ENCODE assay signal across 25 mouse cellular contexts in the genomic region with DNA sequence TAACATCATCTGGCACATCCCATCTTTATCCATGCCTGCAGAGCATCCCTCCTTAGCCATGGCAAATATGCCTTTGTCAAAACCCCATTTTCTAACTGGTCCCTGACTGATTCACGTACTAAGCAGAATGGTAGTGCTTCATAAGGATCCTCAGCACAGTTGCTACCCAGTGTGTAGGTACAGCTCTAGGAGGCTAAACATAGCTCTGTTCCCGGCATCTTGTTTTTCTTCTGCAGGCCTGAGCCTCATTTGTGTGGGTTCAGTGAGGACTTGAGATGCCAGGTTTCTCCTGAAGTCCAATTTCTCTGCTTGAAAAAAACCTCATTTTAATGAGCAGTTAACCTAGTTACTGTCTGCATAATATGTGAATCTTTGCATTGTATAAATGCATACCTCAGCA. TPM values are rescaled to one million over a fixed set of nuclear protein-coding genes. Genes with fewer than 3 reads are reported as not detected.
DNase-seq lines count a peak whose midpoint lies in the region; ATAC-seq and TF ChIP-seq lines count a peak whose summit lies in the region.
"Had no signal": no experiment of that assay in that cellular context is flagged by ENCODE, and none has a peak within 500 bp of the region (broad histone marks: within the 10 kb centered on the region; RNA-seq: fewer than 3 reads in every experiment).

No protein-coding gene starts in this region.

- no peaks in the 10 kb centered on the region for H3K9me3 ChIP-seq in forebrain, embryonic 15.5 days
- H3K9me3 ChIP-seq in forebrain, embryonic 14.5 days (replicated peaks; ENCODE audit: control insufficient read depth, low read length) = no peaks in the 10 kb centered on the region
- H3K9me3 ChIP-seq: embryonic facial prominence, embryonic 12.5 days; heart, embryonic 10.5 days; intestine, embryonic 15.5 days; liver, embryonic 13.5 days; midbrain, embryonic 12.5 days; neural tube, embryonic 15.5 days; stomach, embryonic 15.5 days had no signal

- DNase-seq in forebrain, embryonic 14.5 days (ENCODE audit: low spot score) = no peak
- DNase-seq in layer of hippocampus, adult 2 months (ENCODE audit: low spot score in 2 of 2) = peak in 1 of 2 experiments; percentile 20
- DNase-seq in layer of hippocampus, adult 18-20 months (ENCODE audit: low spot score in 2 of 2) = no peak
- DNase-seq in right cerebral cortex, adult 2 months (ENCODE audit: low spot score in 2 of 2) = peak; percentile 51 to 56
- no peak for DNase-seq in right cerebral cortex, postnatal 10 days (ENCODE audit: low spot score in 2 of 2)
- DNase-seq in embryo, embryonic 9.5 days (ENCODE audit: extremely low spot score) = no peak
- DNase-seq: adrenal gland, postnatal 25 days; cerebellum, adult 11 months; cerebellum, postnatal 10 days; heart, postnatal 4 days; kidney, adult 8-10 months; kidney, postnatal 10 days; liver, embryonic 13.5 days; lung, adult 2 months; lung, postnatal 14 days; thymus, adult 2 months; thymus, postnatal 4 days had no signal

- H3K4me2 ChIP-seq in forebrain, embryonic 15.5 days (replicated peaks) = no peak overlapping the region
- no peak overlapping the region for H3K4me2 ChIP-seq in forebrain, embryonic 14.5 days (ENCODE audit: low read length)
- H3K4me2 ChIP-seq: embryonic facial prominence, embryonic 12.5 days; hindbrain, embryonic 14.5 days; intestine, embryonic 15.5 days; liver, embryonic 13.5 days; midbrain, embryonic 12.5 days; neural tube, embryonic 15.5 days; stomach, embryonic 15.5 days had no signal

- no peak overlapping the region for H3K4me3 ChIP-seq in forebrain, embryonic 15.5 days
- H3K4me3 ChIP-seq in forebrain, embryonic 14.5 days (ENCODE audit: low read depth, low read length) = no peak overlapping the region
- H3K4me3 ChIP-seq in layer of hippocampus, adult 2 months = no peak overlapping the region
- H3K4me3 ChIP-seq: embryonic facial prominence, embryonic 12.5 days; heart, embryonic 10.5 days; intestine, embryonic 15.5 days; liver, embryonic 13.5 days; midbrain, embryonic 12.5 days; neural tube, embryonic 15.5 days; stomach, embryonic 15.5 days had no signal

- no peak overlapping the region for H3K9ac ChIP-seq in forebrain, embryonic 15.5 days (replicated peaks)
- no peak overlapping the region for H3K9ac ChIP-seq in forebrain, embryonic 14.5 days (ENCODE audit: low read length)
- H3K9ac ChIP-seq: embryonic facial prominence, embryonic 12.5 days; hindbrain, embryonic 14.5 days; intestine, embryonic 15.5 days; liver, embryonic 13.5 days; midbrain, embryonic 12.5 days; neural tube, embryonic 15.5 days; stomach, embryonic 15.5 days had no signal

- H3K27ac ChIP-seq in forebrain, embryonic 15.5 days (replicated peaks) = 0 out of 2 replicates have a peak overlapping the region, but pooled peaks have one; percentile 11
- no peak overlapping the region for H3K27ac ChIP-seq in forebrain, embryonic 14.5 days (ENCODE audit: low read depth, low read length)
- peak overlapping the region; percentile 25 for H3K27ac ChIP-seq in layer of hippocampus, adult 2 months
- H3K27ac ChIP-seq: embryonic facial prominence, embryonic 12.5 days; heart, embryonic 10.5 days; hindbrain, embryonic 14.5 days; intestine, embryonic 15.5 days; liver, embryonic 13.5 days; midbrain, embryonic 12.5 days; neural tube, embryonic 15.5 days; stomach, embryonic 15.5 days had no signal

- ATAC-seq in forebrain, embryonic 15.5 days (replicated peaks) = no peak
- ATAC-seq in forebrain, embryonic 14.5 days = no peak
- ATAC-seq: intestine, embryonic 15.5 days had no signal

- peaks cover 20% of the 10 kb centered on the region for H3K4me1 ChIP-seq in forebrain, embryonic 15.5 days
- H3K4me1 ChIP-seq in forebrain, embryonic 14.5 days (ENCODE audit: control insufficient read depth, insufficient read depth, low read length) = no peaks in the 10 kb centered on the region
- H3K4me1 ChIP-seq: embryonic facial prominence, embryonic 12.5 days; heart, embryonic 10.5 days; intestine, embryonic 15.5 days; liver, embryonic 13.5 days; stomach, embryonic 15.5 days had no signal

- no peaks in the 10 kb centered on the region for H3K27me3 ChIP-seq in forebrain, embryonic 15.5 days
- H3K27me3 ChIP-seq in forebrain, embryonic 14.5 days (replicated peaks; ENCODE audit: control insufficient read depth, insufficient read depth, low read length) = no peaks in the 10 kb centered on the region
- H3K27me3 ChIP-seq: embryonic facial prominence, embryonic 12.5 days; intestine, embryonic 15.5 days; liver, embryonic 13.5 days; midbrain, embryonic 12.5 days; neural tube, embryonic 15.5 days; stomach, embryonic 15.5 days had no signal

- H3K36me3 ChIP-seq in forebrain, embryonic 15.5 days = no peaks in the 10 kb centered on the region
- H3K36me3 ChIP-seq in forebrain, embryonic 14.5 days (ENCODE audit: control insufficient read depth, insufficient read depth, low read length) = peaks cover 7% of the 10 kb centered on the region; the same call in 1 of the 2 replicates
- H3K36me3 ChIP-seq: embryonic facial prominence, embryonic 12.5 days; heart, embryonic 10.5 days; intestine, embryonic 15.5 days; liver, embryonic 13.5 days; midbrain, embryonic 12.5 days; neural tube, embryonic 15.5 days; stomach, embryonic 15.5 days had no signal

- WGBS in forebrain, embryonic 15.5 days = 85% methylated on average over 2 of the region's 2 CpGs
- WGBS in forebrain, embryonic 14.5 days = 92% methylated on average over 2 of the region's 2 CpGs

- TF ChIP-seq CTCF in layer of hippocampus, adult 2 months (conservative IDR thresholded peaks at IDR 0.05) = no peak

RNA-seq across cellular contexts. Expression of a gene that starts 30.4 kb away (rescaled TPM):
- 438 and 448 TPM in 2 replicates for polyA plus RNA-seq in forebrain, embryonic 15.5 days (2015; fragmentation: Nextera tagmentation; extraction: Ambion mirVana)
- 298 and 382 TPM in 2 replicates for polyA plus RNA-seq in forebrain, embryonic 14.5 days (2014; fragmentation: Nextera tagmentation; extraction: Ambion mirVana)
- 1,000 to 10,000 TPM; 1,082 to 1,114 TPM for total RNA-seq in layer of hippocampus, adult 2 months (2021)
- 1,000 to 10,000 TPM; 1,025 to 1,047 TPM for total RNA-seq in layer of hippocampus, adult 18-20 months (2021)

Comparison
In these comparisons a context has a peak if more than half of its experiments do, and no peak if none do; other contexts are left out.
1. DNase-seq: peak in right cerebral cortex, adult 2 months (2 of 2); none in forebrain, embryonic 14.5 days (single experiment), layer of hippocampus, adult 18-20 months (0 of 2), right cerebral cortex, postnatal 10 days (0 of 2) and embryo, embryonic 9.5 days (single experiment).